Mouse (Mus musculus) ES-E14 (cell line): ENCODE measurements around the gene Abcc1.

ENCODE experiments used
- CHD2 ChIP-seq: IDR thresholded peaks from 2 replicates; pipeline ENCODE4 v1.6.1; 2014; ENCODE audit warnings: mild to moderate bottlenecking, low read depth, low read length, inconsistent platforms
- HCFC1 ChIP-seq: IDR thresholded peaks from 2 replicates; pipeline ENCODE4 v1.6.1; 2012; ENCODE audit warnings: low read length, inconsistent platforms, borderline replicate concordance; ENCODE audit not compliant: insufficient read depth
- MAFK ChIP-seq: IDR thresholded peaks from 2 replicates; pipeline ENCODE4 v1.6.1; 2014; ENCODE audit warnings: mild to moderate bottlenecking, low read depth, low read length, inconsistent platforms; ENCODE audit not compliant: insufficient read depth
- ZC3H11A ChIP-seq: IDR thresholded peaks from 2 replicates; pipeline ENCODE4 v1.6.1; 2012; ENCODE audit warnings: low read depth, mild to moderate bottlenecking, inconsistent platforms, low read length, borderline replicate concordance
- ZNF384 ChIP-seq: IDR thresholded peaks from 2 replicates; pipeline ENCODE4 v1.6.1; 2012; ENCODE audit warnings: low read depth, low read length, inconsistent platforms

DNA sequence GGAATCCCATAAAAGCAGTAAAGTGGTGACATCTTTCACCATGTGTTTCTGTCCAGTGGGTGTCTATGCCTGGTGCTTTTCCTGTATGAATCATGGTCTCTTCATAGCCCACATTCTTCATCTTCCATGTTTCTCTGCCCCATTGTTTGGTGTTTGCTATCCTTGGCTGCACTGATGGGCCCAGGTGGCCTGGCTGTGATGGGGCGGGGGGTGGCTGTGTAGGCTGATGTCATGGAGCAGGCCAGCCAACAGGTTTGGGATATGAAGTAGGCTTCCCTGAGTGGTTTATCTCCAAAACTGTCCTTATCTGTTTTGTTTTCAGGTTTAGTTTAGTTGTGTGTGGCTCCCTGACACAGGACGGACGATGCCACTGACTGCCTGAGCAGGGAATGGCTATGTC lies 60.7 kb downstream of the Abcc1 start:
- no peak for TF ChIP-seq ZNF384
- TF ChIP-seq CHD2 = no peak
- TF ChIP-seq HCFC1 = no peak
- TF ChIP-seq ZC3H11A = no peak
- no peak for TF ChIP-seq MAFK
